Mouse (Mus musculus): ENCODE results near the gene Fhl2. TPM values are rescaled to one million over a fixed set of nuclear protein-coding genes. Genes with fewer than 3 reads are reported as not detected.
"Not testable (repeated sequence)": the region's sequence is repeated elsewhere in the genome, so short reads cannot be mapped to it uniquely, and the experiment has no call there.

Fhl2 gene
- polyA plus RNA-seq, 1 experiment from 2014 or later: 26.0 TPM

DNA sequence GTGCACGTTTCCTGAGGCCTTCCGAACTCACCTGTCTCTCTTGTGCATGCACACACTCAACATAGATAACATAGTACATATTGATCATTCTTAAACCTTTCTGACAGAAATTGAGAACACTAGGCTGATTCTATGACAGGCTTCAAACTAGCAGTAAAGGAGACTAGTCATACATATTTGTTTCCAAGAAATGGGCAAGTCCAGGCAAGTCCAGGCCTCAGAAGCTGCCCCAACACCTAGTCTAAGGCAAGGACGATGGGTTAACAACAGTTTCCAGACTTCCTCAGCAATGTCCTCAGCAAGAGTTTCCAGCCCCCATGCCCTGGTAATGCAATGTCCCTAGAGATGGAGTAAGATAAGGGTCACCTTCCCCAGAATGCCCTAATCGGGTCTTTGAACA, 53.0 kb downstream of the Fhl2 start:
- no peaks in the 10 kb centered on the region for H3K27me3 ChIP-seq
- ATAC-seq (ENCODE audit: low FRiP score, low read depth): no peak
- no peak overlapping the region for H3K9ac ChIP-seq
- H3K4me1 ChIP-seq (replicated peaks): no peaks in the 10 kb centered on the region
- H3K9me3 ChIP-seq: no peaks in the 10 kb centered on the region
- no peak overlapping the region for H3K4me2 ChIP-seq
- H3K4me3 ChIP-seq: no peak overlapping the region
- WGBS: 89% methylated on average over 4 of the region's 4 CpGs
- no peak overlapping the region for H3K27ac ChIP-seq (replicated peaks)
- H3K36me3 ChIP-seq: no peaks in the 10 kb centered on the region

DNA sequence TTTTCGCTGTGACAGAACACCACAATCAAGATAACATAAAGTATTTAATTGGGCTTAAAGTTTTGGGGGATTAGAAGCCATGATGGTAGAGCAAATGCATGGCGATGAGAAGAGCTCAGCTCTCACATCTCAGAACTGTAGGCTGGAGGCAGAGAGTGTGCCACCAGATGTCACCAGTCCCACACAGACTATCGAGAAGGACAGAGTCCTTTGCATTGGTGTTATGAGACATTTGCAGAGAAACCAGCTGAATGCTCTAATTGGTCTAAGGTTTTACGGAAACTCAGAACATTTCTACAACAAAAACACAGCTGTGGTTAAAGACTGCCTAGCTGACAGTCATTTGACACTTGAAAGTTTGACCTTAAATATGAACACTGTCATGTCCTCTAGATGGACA, 53.5 kb downstream of the Fhl2 start:
- WGBS: 93% methylated on average over 4 of the region's 4 CpGs

DNA sequence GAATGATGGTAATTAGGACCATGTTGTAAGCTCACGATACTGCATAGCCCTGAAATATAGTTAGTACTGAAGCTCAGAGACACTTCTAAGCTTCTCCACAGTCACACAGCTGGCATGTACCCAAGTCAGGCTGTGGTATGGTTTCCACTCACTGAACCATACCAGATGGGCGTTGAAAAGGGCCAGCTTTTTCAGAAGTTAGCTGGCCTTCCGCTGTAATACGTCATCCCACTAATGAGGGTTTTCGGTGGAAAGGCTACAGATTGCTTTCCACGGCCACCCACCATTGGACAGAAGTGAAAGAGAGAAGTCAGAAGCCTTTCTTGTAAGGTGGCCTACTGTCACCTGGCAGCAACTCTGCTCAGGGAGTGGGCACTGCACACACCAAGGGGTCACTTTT, 53.9 kb downstream of the Fhl2 start:
- no peak overlapping the region for H3K4me2 ChIP-seq
- no peak overlapping the region for H3K4me3 ChIP-seq
- WGBS: 63% methylated on average over 6 of the region's 6 CpGs
- H3K9ac ChIP-seq: no peak overlapping the region
- H3K27me3 ChIP-seq: no peaks in the 10 kb centered on the region
- no peaks in the 10 kb centered on the region for H3K9me3 ChIP-seq
- H3K27ac ChIP-seq (replicated peaks): no peak overlapping the region
- no peaks in the 10 kb centered on the region for H3K36me3 ChIP-seq
- no peaks in the 10 kb centered on the region for H3K4me1 ChIP-seq (replicated peaks)
- ATAC-seq (ENCODE audit: low FRiP score, low read depth): no peak

More for the DNA sequence above, 53.5 kb downstream of the Fhl2 start:
- no peak overlapping the region for H3K27ac ChIP-seq (replicated peaks)
- no peak overlapping the region for H3K4me2 ChIP-seq
- no peaks in the 10 kb centered on the region for H3K36me3 ChIP-seq
- ATAC-seq (ENCODE audit: low FRiP score, low read depth): no peak
- H3K27me3 ChIP-seq: no peaks in the 10 kb centered on the region
- no peaks in the 10 kb centered on the region for H3K9me3 ChIP-seq
- H3K4me1 ChIP-seq (replicated peaks): no peaks in the 10 kb centered on the region
- H3K4me3 ChIP-seq: no peak overlapping the region
- H3K9ac ChIP-seq: no peak overlapping the region

DNA sequence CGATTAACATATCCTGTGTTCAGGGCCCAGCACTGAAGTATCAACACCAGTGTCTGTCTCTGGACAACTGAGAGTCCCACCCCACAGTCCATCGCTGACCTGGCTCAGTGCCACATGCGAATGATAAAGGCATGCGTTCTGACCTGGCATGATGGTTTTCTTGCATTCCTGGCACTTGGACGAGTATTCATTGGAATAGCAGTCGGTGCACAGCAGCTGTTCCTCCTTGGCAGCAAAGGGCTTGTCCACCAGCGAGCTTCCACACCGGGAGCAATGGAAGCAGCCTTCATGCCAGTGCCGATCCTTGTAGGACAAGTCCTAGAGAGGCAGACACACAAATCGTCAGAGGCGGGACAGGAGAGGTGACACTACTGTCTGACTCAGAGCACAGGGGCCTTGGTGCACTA, 55.2 kb downstream of the Fhl2 start:
- Histone ChIP-seq H3K4me3 (no peak overlapping the region), H3K4me2 (no peak overlapping the region), H3K36me3 (no peaks in the 10 kb centered on the region), H3K27ac (replicated peaks) (no peak overlapping the region), H3K9me3 (no peaks in the 10 kb centered on the region), H3K27me3 (no peaks in the 10 kb centered on the region), H3K9ac (no peak overlapping the region), H3K4me1 (replicated peaks) (no peaks in the 10 kb centered on the region)
- ATAC-seq (ENCODE audit: low FRiP score, low read depth): no peak
- 68% methylated on average over 11 of the region's 11 CpGs for WGBS

DNA sequence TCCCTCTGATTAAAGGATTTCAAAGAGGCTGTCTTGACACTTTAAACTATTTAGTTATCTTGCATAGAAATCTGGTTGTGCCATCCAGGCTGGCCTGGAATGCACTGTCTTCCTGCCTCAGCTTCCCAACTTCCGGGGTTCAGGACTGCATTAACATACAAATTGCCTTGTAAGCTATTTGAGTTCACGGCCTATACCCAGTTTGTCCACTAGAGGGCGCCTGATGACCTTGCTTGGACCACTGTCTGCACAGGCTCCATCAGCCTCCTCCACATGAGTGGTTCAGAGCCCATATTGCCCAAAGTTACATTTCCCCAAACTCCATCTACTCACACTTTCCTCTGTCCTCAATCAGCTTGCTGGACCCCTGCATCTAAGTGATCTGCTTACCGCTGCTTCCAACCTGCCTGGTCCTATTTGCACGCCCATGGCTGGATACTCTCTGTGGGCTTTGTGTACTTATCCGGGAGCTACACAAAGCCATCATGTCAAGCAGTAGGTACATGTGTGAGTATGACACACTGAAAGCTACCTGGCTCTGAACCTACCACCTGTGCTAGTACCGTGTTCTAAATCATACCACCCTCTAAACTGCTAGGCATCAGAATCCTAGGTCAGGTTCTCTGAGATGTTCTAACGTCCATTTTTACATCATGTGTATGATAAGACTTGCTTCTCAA, 57.1 kb downstream of the Fhl2 start:
- ATAC-seq (ENCODE audit: low FRiP score, low read depth): peak; percentile 88
- Histone ChIP-seq H3K4me2 (no peak overlapping the region), H3K27me3 (no peaks in the 10 kb centered on the region), H3K9me3 (no peaks in the 10 kb centered on the region), H3K9ac (no peak overlapping the region), H3K4me3 (no peak overlapping the region), H3K36me3 (no peaks in the 10 kb centered on the region), H3K4me1 (replicated peaks) (no peaks in the 10 kb centered on the region), H3K27ac (replicated peaks) (no peak overlapping the region)
- 54% methylated on average over 8 of the region's 8 CpGs for WGBS

DNA sequence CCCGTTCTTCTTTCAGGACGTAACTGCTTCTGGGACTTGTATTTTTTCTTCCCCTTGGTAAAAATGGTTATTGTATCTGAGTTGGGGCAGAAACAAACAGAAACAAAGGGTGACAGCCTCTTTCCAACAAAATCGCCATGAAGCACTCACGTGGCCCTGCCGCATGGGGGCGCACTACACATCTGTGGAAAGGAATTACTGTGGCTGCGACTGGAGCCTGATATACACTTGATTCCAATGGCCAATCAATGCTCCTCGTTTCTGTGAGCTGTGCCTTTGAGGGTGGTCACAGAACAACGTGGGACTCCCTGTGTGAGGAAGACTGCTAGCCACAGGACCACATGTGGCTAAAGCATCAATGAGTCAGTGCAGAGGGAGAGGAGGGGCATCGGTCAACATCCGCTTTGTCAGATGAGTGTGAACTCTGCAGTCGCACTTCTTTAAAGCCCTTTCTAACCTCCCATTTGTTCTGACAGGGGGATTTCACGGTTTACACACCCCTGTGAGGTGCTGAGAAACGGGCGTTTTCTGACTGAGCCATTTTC, 58.4 kb downstream of the Fhl2 start:
- no peak overlapping the region for H3K27ac ChIP-seq (replicated peaks)
- H3K4me2 ChIP-seq: no peak overlapping the region
- H3K9ac ChIP-seq: no peak overlapping the region
- WGBS: 72% methylated on average over 15 of the region's 15 CpGs
- no peaks in the 10 kb centered on the region for H3K9me3 ChIP-seq
- no peaks in the 10 kb centered on the region for H3K27me3 ChIP-seq
- ATAC-seq (ENCODE audit: low FRiP score, low read depth): no peak
- H3K4me3 ChIP-seq: no peak overlapping the region
- no peaks in the 10 kb centered on the region for H3K36me3 ChIP-seq
- H3K4me1 ChIP-seq (replicated peaks): no peaks in the 10 kb centered on the region

DNA sequence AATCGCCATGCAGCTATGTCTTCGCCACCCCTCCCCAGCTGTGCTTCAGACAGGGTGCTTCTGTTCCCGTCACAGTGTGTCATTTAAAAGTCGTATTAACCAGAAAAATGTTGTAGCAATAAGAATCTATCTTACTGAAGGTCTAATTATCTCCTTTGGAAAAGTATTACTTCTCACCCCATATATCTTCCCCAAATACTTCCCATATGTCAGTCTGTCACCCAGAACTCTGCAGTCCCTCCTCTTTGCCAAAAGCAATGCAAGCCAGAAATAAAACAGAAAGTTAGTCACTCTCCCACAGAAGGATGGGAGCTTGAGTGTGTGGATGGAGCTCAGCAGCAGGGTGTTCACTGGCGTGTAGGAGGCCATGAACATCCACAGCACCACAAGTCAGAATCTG, 59.5 kb downstream of the Fhl2 start:
- H3K4me2 ChIP-seq: no peak overlapping the region
- WGBS: 88% methylated on average over 5 of the region's 5 CpGs
- no peaks in the 10 kb centered on the region for H3K27me3 ChIP-seq
- no peak overlapping the region for H3K9ac ChIP-seq
- H3K27ac ChIP-seq (replicated peaks): no peak overlapping the region
- H3K4me3 ChIP-seq: no peak overlapping the region
- no peak for ATAC-seq (ENCODE audit: low FRiP score, low read depth)
- no peaks in the 10 kb centered on the region for H3K4me1 ChIP-seq (replicated peaks)
- H3K9me3 ChIP-seq: no peaks in the 10 kb centered on the region
- no peaks in the 10 kb centered on the region for H3K36me3 ChIP-seq

DNA sequence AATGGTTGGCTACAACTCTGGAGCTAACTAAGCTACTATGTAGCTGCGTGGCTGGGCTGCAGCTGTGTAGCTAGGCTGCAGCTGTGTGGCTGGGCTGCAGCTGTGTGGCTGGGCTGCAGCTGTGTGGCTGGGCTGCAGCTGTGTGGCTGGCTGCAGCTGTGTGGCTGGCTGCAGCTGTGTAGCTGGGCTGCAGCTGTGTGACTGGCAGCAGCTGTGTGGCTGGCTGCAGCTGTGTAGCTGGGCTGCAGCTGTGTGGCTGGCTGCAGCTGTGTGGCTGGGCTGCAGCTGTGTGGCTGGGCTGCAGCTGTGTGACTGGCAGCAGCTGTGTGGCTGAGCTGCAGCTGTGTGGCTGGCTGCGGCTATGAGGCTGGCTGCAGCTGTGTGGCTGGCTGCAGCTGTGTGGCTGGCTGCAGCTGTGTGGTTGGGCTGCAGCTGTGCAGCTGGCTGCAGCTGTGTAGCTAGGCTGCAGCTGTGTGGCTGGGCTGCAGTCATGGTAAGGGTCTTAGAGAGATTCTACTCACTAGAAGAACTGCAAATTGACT, 60.2 kb downstream of the Fhl2 start:
- ATAC-seq (ENCODE audit: low FRiP score, low read depth): not testable (repeated sequence)

DNA sequence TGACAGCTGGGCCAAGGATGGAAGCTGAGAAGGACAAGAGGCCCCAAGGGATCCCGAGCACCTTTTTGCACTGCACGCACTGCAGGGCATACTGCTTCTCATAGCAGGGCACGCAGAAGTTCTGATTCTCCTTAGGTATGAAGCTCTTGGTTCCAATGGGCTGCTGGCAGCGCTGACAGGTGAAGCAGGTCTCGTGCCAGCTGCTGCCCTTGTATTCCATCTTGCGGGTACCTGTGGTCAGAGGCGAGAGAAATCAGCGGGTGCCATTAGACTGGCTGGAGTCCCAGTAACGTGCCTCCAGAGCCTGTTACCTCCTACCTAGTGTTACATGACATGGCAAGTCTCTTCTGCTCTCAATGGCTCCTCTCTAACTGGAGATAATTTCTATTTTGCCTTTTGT, 65.2 kb downstream of the Fhl2 start:
- H3K36me3 ChIP-seq: peaks cover 9% of the 10 kb centered on the region; the same call in 1 of the 2 replicates
- no peaks in the 10 kb centered on the region for H3K4me1 ChIP-seq (replicated peaks)
- H3K27me3 ChIP-seq: no peaks in the 10 kb centered on the region
- H3K4me3 ChIP-seq: no peak overlapping the region
- H3K4me2 ChIP-seq: no peak overlapping the region
- no peak for ATAC-seq (ENCODE audit: low FRiP score, low read depth)
- no peak overlapping the region for H3K9ac ChIP-seq
- 88% methylated on average over 9 of the region's 9 CpGs for WGBS
- no peaks in the 10 kb centered on the region for H3K9me3 ChIP-seq
- no peak overlapping the region for H3K27ac ChIP-seq (replicated peaks)

More for the DNA sequence above, 60.2 kb downstream of the Fhl2 start:
- WGBS: 80% methylated on average over 2 of the region's 2 CpGs
- not testable (repeated sequence) for H3K27ac ChIP-seq (replicated peaks); H3K4me3 ChIP-seq; H3K9me3 ChIP-seq; H3K27me3 ChIP-seq; H3K9ac ChIP-seq; H3K36me3 ChIP-seq; H3K4me2 ChIP-seq; H3K4me1 ChIP-seq (replicated peaks)

DNA sequence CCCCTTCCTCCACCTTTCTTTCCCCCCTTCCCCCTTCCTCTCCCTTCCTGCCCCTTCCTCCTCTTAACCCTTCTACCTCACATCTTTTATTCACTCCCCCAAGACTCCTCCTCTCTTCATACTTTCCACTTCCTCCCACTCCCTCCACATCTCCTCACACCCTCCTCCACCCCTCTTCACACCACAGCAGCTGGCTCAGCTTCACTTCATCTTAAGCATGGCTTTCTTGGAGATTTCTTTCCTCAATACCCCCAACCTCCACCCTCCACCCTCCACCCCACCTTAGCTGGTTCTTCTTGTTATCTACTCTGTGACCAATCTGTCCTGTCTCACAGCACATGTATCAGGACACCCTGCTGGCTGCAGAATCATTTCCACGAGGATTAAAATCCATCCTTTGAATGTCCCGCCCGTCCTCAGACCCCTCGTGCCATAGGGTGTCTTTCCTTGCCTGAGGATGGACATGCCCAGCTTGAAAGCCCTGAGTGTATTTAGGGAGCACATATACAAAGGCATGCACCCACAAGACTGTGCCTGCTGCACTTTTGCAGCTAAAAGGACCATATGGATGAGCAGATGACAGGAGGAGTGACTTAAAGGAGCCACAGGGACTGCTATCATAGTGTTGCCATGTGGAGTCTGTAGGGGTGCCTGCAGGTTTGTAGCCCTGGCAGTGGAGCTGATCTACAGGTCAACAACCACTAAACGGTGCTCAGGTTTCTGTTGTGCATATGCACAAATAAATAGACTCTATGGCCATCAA, 66.4 kb downstream of the Fhl2 start:
- Histone ChIP-seq H3K4me1 (replicated peaks) (no peaks in the 10 kb centered on the region), H3K9ac (no peak overlapping the region)
- WGBS: 80% methylated on average over 5 of the region's 5 CpGs

DNA sequence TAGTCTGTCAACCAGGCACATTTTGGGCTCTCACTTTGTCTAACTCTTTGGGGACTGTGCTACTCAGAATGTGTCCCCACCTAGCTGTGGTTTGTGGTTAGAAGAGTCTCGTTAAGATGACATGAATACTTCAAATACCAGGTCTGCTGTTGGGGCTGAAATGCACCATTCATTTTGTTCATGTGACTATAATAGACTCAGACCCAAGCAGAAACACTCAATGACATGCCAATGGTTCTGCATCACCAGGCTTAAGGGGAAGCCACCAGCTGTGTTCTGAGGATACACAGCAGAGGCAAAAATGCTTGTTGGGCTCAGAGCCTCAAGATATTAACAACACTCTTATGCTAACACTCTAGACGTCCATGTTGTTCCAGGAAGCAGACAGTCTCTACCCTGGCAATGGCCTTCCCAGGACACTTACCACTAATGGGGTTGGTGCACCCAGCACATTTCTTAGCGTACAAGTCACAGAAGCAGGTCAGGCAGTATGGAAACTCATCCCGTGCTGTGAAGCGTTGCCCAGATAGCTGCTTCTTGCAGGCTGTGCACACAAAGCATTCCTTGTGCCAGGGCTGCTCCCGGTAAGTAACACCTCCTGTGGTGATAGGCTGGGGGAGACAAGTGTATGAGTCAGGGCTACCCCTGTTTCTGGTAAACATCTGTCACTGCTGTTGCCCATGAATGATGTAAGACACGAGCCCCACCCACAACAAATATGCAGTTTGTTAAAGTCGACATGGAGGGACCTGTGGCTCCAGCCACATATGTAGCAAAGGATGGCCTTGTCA, 68.8 kb downstream of the Fhl2 start:
- H3K9ac ChIP-seq: no peak overlapping the region
- ATAC-seq (ENCODE audit: low FRiP score, low read depth): no peak
- no peaks in the 10 kb centered on the region for H3K4me1 ChIP-seq (replicated peaks)
- WGBS: 79% methylated on average over 8 of the region's 8 CpGs
- no peaks in the 10 kb centered on the region for H3K27me3 ChIP-seq
- no peak overlapping the region for H3K4me3 ChIP-seq
- H3K9me3 ChIP-seq: no peaks in the 10 kb centered on the region
- no peak overlapping the region for H3K27ac ChIP-seq (replicated peaks)
- H3K4me2 ChIP-seq: no peak overlapping the region
- peaks cover 9% of the 10 kb centered on the region; the same call in 1 of the 2 replicates for H3K36me3 ChIP-seq

More for the DNA sequence above, 66.4 kb downstream of the Fhl2 start:
- Histone ChIP-seq H3K4me2 (no peak overlapping the region), H3K27ac (replicated peaks) (no peak overlapping the region), H3K27me3 (no peaks in the 10 kb centered on the region), H3K9me3 (no peaks in the 10 kb centered on the region), H3K4me3 (no peak overlapping the region), H3K36me3 (peaks cover 9% of the 10 kb centered on the region; the same call in 1 of the 2 replicates)
- ATAC-seq (ENCODE audit: low FRiP score, low read depth): no peak

DNA sequence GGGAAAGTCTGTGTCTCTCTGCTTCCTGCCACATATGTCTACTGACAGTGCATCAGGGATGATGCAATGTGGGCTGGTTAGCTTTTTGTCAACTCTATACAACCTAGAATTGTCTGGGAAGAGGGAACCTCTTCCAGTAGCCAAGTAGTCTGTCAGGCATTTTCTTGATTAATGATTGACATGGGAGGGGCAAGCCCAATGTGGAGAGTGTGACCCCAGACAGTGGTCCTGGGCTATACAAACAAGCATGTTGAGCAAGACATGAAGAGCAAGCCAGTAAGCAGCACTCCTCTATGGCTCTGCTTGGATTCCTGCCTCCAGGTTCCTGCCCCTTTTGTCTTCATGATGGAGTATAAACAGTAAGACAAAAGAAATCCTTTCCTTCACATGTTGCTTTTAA, 69.6 kb downstream of the Fhl2 start:
- Histone ChIP-seq H3K27ac (replicated peaks) (no peak overlapping the region), H3K36me3 (peaks cover 9% of the 10 kb centered on the region; the same call in 1 of the 2 replicates), H3K4me3 (no peak overlapping the region), H3K27me3 (no peaks in the 10 kb centered on the region), H3K9me3 (no peaks in the 10 kb centered on the region), H3K4me2 (no peak overlapping the region), H3K9ac (no peak overlapping the region), H3K4me1 (replicated peaks) (no peaks in the 10 kb centered on the region)
- ATAC-seq (ENCODE audit: low FRiP score, low read depth): no peak
